ENCODE assay signal across 20 mouse cellular contexts in the genomic region with DNA sequence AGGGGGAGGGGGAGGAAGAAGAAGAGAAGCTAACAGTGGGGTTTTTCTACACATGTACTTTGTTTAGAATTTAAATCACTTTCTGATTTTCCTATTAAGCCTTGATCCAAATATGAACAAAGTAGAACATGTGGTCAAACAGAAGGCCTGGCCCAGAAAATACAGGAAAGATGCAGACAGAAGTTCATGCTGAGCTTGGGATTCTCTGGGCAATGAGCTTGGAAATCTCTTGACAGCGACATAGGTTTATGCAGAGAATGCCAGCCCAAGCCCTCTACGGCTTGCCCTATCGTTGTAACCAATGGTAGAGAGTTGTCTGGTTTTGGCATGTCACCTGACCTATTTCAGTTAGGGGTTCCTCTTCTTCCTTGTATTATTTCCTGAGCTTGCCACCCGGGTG.
DNase-seq lines count a peak whose midpoint lies in the region; ATAC-seq lines count a peak whose summit lies in the region.
"Had no signal": no experiment of that assay in that cellular context is flagged by ENCODE, and none has a peak within 500 bp of the region (broad histone marks: within the 10 kb centered on the region; RNA-seq: fewer than 3 reads in every experiment).

No protein-coding gene starts in this region.

- no peak for DNase-seq in cerebellum, postnatal 4 days (ENCODE audit: low spot score in 2 of 2)
- peak; percentile 34 for DNase-seq in cerebellum, adult 11-12 months
- DNase-seq in cerebellum, adult 9-10 months: peak; percentile 60
- peak; percentile 40 to 47 for DNase-seq in cerebellum, postnatal 25 days
- DNase-seq in spleen, adult 12 weeks (ENCODE audit: low spot score): no peak
- no peak for DNase-seq in hindbrain, embryonic 10.5 days (ENCODE audit: low spot score)
- DNase-seq: adrenal gland, adult 8-10 months; B cell, adult 2 months; gastrocnemius, postnatal 36 days; heart, adult 2 months; kidney, adult 2 months had no signal

- no peaks in the 10 kb centered on the region for H3K9me3 ChIP-seq in liver, embryonic 12.5 days (replicated peaks)
- no peaks in the 10 kb centered on the region for H3K9me3 ChIP-seq in hindbrain, embryonic 10.5 days
- H3K9me3 ChIP-seq: embryonic facial prominence, embryonic 13.5 days; forebrain, embryonic 12.5 days; G1E; heart, embryonic 12.5 days; hindbrain, embryonic 15.5 days had no signal

- 72% methylated on average over 4 of the region's 4 CpGs for WGBS in liver, embryonic 12.5 days (ENCODE audit: insufficient replicate concordance)
- 90% methylated on average over 4 of the region's 4 CpGs for WGBS in hindbrain, embryonic 10.5 days

- H3K4me3 ChIP-seq in liver, embryonic 12.5 days: no peak overlapping the region
- no peak overlapping the region for H3K4me3 ChIP-seq in hindbrain, embryonic 10.5 days
- H3K4me3 ChIP-seq: embryonic facial prominence, embryonic 13.5 days; forebrain, embryonic 12.5 days; heart, adult 2 months; heart, embryonic 12.5 days; hindbrain, embryonic 15.5 days had no signal

- no peaks in the 10 kb centered on the region for H3K27me3 ChIP-seq in liver, embryonic 12.5 days (replicated peaks)
- H3K27me3 ChIP-seq in hindbrain, embryonic 10.5 days (ENCODE audit: insufficient read depth, poor library complexity, severe bottlenecking): no peaks in the 10 kb centered on the region
- H3K27me3 ChIP-seq: embryonic facial prominence, embryonic 13.5 days; forebrain, embryonic 12.5 days; heart, embryonic 12.5 days; hindbrain, embryonic 15.5 days had no signal

- H3K27ac ChIP-seq in liver, embryonic 12.5 days: no peak overlapping the region
- H3K27ac ChIP-seq in hindbrain, embryonic 10.5 days: no peak overlapping the region
- H3K27ac ChIP-seq: embryonic facial prominence, embryonic 13.5 days; forebrain, embryonic 12.5 days; heart, adult 2 months; hindbrain, embryonic 15.5 days had no signal

- H3K4me2 ChIP-seq in liver, embryonic 12.5 days: no peak overlapping the region
- H3K4me2 ChIP-seq: embryonic facial prominence, embryonic 13.5 days; forebrain, embryonic 12.5 days; heart, embryonic 12.5 days; hindbrain, embryonic 15.5 days had no signal

- no peaks in the 10 kb centered on the region for H3K36me3 ChIP-seq in liver, embryonic 12.5 days
- no peaks in the 10 kb centered on the region for H3K36me3 ChIP-seq in hindbrain, embryonic 10.5 days
- H3K36me3 ChIP-seq: embryonic facial prominence, embryonic 13.5 days; forebrain, embryonic 12.5 days; G1E; heart, embryonic 12.5 days; hindbrain, embryonic 15.5 days had no signal

- ATAC-seq in cerebellum, adult (ENCODE audit: insufficient number of reproducible peaks, low FRiP score, low TSS enrichment): peak; percentile 69; the same call in 1 of the 2 replicates
- no peak for ATAC-seq in liver, embryonic 12.5 days
- ATAC-seq: CD4-positive, CD25-positive, alpha-beta regulatory T cell, adult 4 months; intestine, embryonic 16.5 days had no signal

- H3K9ac ChIP-seq in liver, embryonic 12.5 days: no peak overlapping the region
- H3K9ac ChIP-seq: embryonic facial prominence, embryonic 13.5 days; forebrain, embryonic 12.5 days; heart, embryonic 12.5 days; hindbrain, embryonic 15.5 days had no signal

- H3K4me1 ChIP-seq in liver, embryonic 12.5 days: no peaks in the 10 kb centered on the region
- H3K4me1 ChIP-seq in hindbrain, embryonic 10.5 days (replicated peaks): no peaks in the 10 kb centered on the region
- H3K4me1 ChIP-seq: embryonic facial prominence, embryonic 13.5 days; forebrain, embryonic 12.5 days; heart, embryonic 12.5 days; hindbrain, embryonic 15.5 days had no signal

Comparison
In these comparisons a context has a peak if more than half of its experiments do, and no peak if none do; other contexts are left out.
1. DNase-seq: peak in cerebellum, adult 11-12 months (single experiment), cerebellum, adult 9-10 months (single experiment) and cerebellum, postnatal 25 days (2 of 2); none in cerebellum, postnatal 4 days (0 of 2), spleen, adult 12 weeks (single experiment) and hindbrain, embryonic 10.5 days (single experiment).